Mouse (Mus musculus) brain, embryonic 14.5 days (tissue): ENCODE results near the gene Hils1.

Experiments
- CTCF ChIP-seq: fragments of 200-500 bp; IDR thresholded peaks from 2 replicates; pipeline ENCODE4 v1.5.1; 2012; ENCODE audit warnings: inconsistent platforms, mild to moderate bottlenecking, moderate library complexity, borderline replicate concordance; ENCODE audit not compliant: insufficient read depth, insufficient read length; ENCODE audit errors: extremely low read depth
- POLR2A ChIP-seq: fragments of 200-500 bp; IDR thresholded peaks from 2 replicates; pipeline ENCODE4 v1.6.1; 2012; ENCODE audit warnings: mild to moderate bottlenecking, inconsistent platforms, borderline replicate concordance; ENCODE audit not compliant: poor library complexity, insufficient read depth, insufficient read length, severe bottlenecking; ENCODE audit errors: extremely low read depth

GRCm38 (mm10) chr11:94971895-94972615 lies 4.7 kb downstream of the Hils1 start:
- TF ChIP-seq CTCF (no peak), POLR2A (no peak)
